Mouse (Mus musculus) midbrain, embryonic 10.5 days (tissue): ENCODE results near the gene Rsph6a. TPM values are rescaled to one million over a fixed set of nuclear protein-coding genes. Genes with fewer than 3 reads are reported as not detected.

ENCODE experiments used
- DNase-seq: peaks from one replicate; pipeline ENCODE4 v3.0.0-alpha.2; 2017; ENCODE audit warnings: low spot score
- H3K27ac ChIP-seq: fragments of 300-500 bp; sonication (generic); replicated peaks from 2 replicates; pipeline ENCODE4 v1.5.1; 2016; ENCODE audit warnings: mild to moderate bottlenecking
- H3K27me3 ChIP-seq: fragments of 300-500 bp; sonication (generic); 2 replicates; pipeline ENCODE4 v1.6.1; 2016; ENCODE audit warnings: low read depth, mild to moderate bottlenecking; ENCODE audit not compliant: poor library complexity, severe bottlenecking
- H3K36me3 ChIP-seq: fragments of 300-500 bp; sonication (generic); 2 replicates; pipeline ENCODE4 v1.6.1; 2016; ENCODE audit warnings: mild to moderate bottlenecking, moderate library complexity
- H3K4me1 ChIP-seq: fragments of 300-500 bp; sonication (generic); 2 replicates; pipeline ENCODE4 v1.6.1; 2016
- H3K4me3 ChIP-seq: fragments of 300-500 bp; sonication (generic); 2 replicates; pipeline ENCODE4 v1.5.1; 2016; ENCODE audit warnings: mild to moderate bottlenecking, moderate library complexity
- H3K9me3 ChIP-seq: fragments of 300-500 bp; sonication (generic); replicated peaks from 2 replicates; pipeline ENCODE4 v1.6.1; 2016; ENCODE audit warnings: mild to moderate bottlenecking
- WGBS: fragments of 180-500 bp; shearing (Covaris S2); methylation state at CpG from one replicate; pipeline ENCODE4 v1.1.7; 2016; 5-methylcytosine and 5-hydroxymethylcytosine counted together
- polyA plus RNA-seq: library from polyadenylated mRNA; unstranded; fragments of >200 nt; fragmentation: Nextera tagmentation; extraction: Ambion mirVana; gene quantifications from 2 replicates; pipeline ENCODE4 v1.2.1, GENCODE M21; 2016

Rsph6a gene
- polyA plus RNA-seq, 1 experiment from 2014 or later = not detected

GRCm38 (mm10) chr7:19074494-19074893 is 20.0 kb downstream of the Rsph6a start:
- DNase-seq = no peak
- Histone ChIP-seq H3K36me3 (peaks cover 20% of the 10 kb centered on the region), H3K27ac (no peak overlapping the region), H3K27me3 (no peaks in the 10 kb centered on the region), H3K4me3 (no peak overlapping the region), H3K4me1 (peaks cover 23% of the 10 kb centered on the region), H3K9me3 (no peaks in the 10 kb centered on the region)
- 89% methylated on average over 6 of the region's 6 CpGs for WGBS

DNA sequence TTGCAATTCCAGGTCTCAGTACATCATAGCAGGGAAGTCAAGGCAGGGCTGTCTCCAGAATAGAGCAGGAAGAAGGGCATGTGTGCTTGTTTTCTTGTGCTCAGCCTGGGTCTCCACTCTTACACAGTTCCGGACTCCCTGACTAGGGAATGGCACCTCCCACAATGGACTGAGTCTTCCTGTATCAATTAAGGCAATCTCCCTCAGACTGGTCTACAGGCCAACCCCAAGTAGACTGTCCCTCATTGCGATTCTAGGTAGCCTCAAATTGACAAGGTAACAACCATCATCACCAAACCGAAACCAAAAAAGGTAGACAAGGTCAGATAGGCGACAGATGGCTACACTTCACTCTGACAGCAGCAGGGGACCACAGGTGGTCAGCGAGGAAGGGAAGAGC is 20.7 kb downstream of the Rsph6a start:
- 67% methylated on average over 5 of the region's 5 CpGs for WGBS
- peak overlapping the region; percentile 64; the same call in 1 of the 2 replicates for H3K27ac ChIP-seq

DNA sequence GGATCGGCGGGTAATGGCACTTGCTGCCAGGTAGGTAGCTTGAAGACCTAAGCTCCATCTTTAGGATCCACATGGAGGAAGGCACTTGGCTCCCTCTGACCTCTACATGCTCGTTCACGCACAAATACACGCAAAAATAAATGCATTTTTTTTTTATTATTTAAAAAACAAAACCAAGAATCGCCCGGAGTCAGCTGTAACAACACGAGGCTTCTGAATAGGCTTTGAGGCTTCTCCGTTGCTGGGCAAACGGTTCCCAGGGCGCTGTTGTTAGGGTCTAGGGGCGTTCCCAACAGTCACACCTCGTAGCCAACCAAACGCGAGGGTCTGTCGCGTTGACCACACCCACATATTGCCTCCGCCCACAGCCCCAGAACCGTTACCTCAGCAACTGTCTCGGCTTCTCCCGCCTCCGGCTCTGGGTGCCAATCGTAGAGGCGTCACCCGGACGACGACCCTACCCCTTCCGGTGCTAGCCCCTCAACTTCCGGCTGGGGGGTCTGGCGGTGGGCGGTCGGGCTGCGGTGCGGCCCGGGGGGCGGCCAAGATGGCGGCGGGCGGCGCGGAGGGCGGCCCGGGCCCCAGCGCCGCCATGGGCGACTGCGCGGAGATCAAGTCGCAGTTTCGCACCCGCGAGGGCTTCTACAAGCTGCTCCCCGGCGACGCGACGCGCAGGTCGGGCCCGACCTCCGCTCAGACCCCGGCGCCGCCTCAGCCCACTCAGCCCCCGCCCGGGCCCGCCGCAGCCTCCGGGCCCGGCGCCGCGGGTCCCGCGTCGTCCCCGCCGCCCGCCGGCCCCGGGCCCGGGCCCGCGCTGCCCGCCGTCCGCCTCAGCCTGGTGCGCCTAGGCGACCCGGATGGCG is 21.5 kb downstream of the Rsph6a start, which contains the start of gene Dmwd:
Gene Dmwd (plus strand): TSS at position 505 of the 863 bp plus-strand sequence.
- Histone ChIP-seq H3K9me3 (no peaks in the 10 kb centered on the region), H3K4me3 (peak within 1 kb of the TSS; percentile 96), H3K4me1 (peaks cover 23% of the 10 kb centered on the region), H3K27ac (peak within 1 kb of the TSS; percentile 94), H3K36me3 (peaks cover 35% of the 10 kb centered on the region), H3K27me3 (no peaks in the 10 kb centered on the region)
- WGBS = under 1% methylated on average over 88 of the region's 91 CpGs
- peak; percentile 99 for DNase-seq

More for the DNA sequence above, 20.7 kb downstream of the Rsph6a start:
- H3K9me3 ChIP-seq = no peaks in the 10 kb centered on the region
- peak overlapping the region; percentile 96 for H3K4me3 ChIP-seq
- DNase-seq = no peak
- no peaks in the 10 kb centered on the region for H3K27me3 ChIP-seq
- H3K4me1 ChIP-seq = peaks cover 23% of the 10 kb centered on the region
- H3K36me3 ChIP-seq = peaks cover 27% of the 10 kb centered on the region

DNA sequence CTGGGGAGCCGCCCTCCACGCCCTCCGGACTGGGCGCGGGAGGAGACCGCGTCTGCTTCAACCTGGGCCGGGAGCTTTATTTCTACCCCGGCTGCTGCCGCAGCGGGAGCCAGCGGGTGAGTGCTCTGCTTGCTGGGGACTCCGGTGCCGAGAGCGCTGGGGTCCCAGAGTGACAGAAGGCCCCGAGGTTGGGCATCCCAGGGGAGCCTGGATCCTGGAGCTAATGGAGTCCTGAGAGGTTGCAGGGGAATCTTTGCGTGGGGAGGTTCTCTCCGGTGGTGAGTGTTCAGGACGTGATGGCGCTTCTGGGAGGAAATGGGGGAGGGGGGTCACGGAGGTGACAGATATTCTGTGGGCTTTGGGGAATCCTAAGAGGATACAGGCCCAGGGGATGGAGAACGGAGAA is 22.1 kb downstream of the Rsph6a start:
- Histone ChIP-seq H3K36me3 (peaks cover 41% of the 10 kb centered on the region), H3K27me3 (no peaks in the 10 kb centered on the region), H3K4me3 (peak overlapping the region; percentile 96), H3K4me1 (peaks cover 26% of the 10 kb centered on the region), H3K9me3 (no peaks in the 10 kb centered on the region), H3K27ac (peak overlapping the region; percentile 94)
- WGBS = under 1% methylated on average over 22 of the region's 22 CpGs
- DNase-seq = peak; percentile 43

DNA sequence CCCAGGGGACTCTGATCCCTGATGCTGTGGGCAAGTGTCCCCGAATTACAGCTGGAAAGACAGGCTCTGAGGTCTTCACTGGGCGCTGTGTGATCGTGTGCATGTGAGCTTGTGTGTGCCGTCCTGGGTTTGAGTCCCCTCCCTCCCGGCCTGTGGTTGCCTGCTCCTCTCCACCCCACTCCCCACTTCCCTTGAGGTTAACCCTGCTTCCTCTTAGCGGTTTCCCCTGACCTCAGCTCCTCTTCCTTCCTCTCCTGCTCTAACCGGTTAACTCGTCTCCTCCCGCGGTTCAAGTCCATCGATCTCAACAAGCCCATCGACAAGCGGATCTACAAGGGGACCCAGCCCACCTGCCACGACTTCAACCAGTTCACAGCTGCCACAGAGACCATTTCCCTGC is 23.3 kb downstream of the Rsph6a start:
- Histone ChIP-seq H3K4me3 (peak overlapping the region; percentile 96), H3K9me3 (no peaks in the 10 kb centered on the region), H3K36me3 (peaks cover 53% of the 10 kb centered on the region), H3K27ac (no peak overlapping the region), H3K4me1 (peaks cover 36% of the 10 kb centered on the region), H3K27me3 (no peaks in the 10 kb centered on the region)
- DNase-seq = no peak
- 82% methylated on average over 14 of the region's 14 CpGs for WGBS

GRCm38 (mm10) chr7:19078732-19079131 is 24.2 kb downstream of the Rsph6a start:
- peaks cover 62% of the 10 kb centered on the region for H3K36me3 ChIP-seq
- no peaks in the 10 kb centered on the region for H3K27me3 ChIP-seq
- no peak for DNase-seq
- no peak overlapping the region for H3K27ac ChIP-seq
- H3K4me3 ChIP-seq = no peak overlapping the region
- H3K9me3 ChIP-seq = no peaks in the 10 kb centered on the region
- peaks cover 45% of the 10 kb centered on the region for H3K4me1 ChIP-seq
- 91% methylated on average over 3 of the region's 3 CpGs for WGBS

DNA sequence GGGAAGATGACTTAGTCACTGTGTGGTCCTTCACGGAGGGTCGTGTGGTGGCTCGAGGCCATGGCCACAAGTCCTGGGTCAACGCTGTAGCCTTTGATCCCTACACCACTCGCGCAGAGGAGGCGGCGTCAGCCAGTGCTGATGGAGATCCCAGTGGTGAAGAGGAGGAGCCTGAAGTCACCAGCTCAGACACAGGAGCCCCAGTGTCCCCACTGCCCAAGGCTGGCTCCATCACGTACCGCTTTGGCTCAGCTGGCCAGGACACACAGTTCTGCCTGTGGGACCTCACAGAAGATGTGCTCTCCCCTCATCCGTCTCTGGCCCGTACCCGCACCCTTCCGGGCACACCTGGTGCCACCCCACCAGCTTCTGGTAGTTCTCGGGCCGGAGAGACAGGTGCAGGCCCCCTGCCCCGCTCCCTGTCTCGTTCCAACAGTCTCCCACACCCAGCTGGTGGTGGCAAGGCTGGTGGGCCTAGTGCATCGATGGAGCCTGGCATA is 26.0 kb downstream of the Rsph6a start:
- H3K4me3 ChIP-seq = no peak overlapping the region
- peaks cover 72% of the 10 kb centered on the region for H3K36me3 ChIP-seq
- 93% methylated on average over 19 of the region's 19 CpGs for WGBS
- no peak for DNase-seq
- peaks cover 58% of the 10 kb centered on the region for H3K4me1 ChIP-seq
- H3K27me3 ChIP-seq = no peaks in the 10 kb centered on the region; the same call in 1 of the 2 replicates
- H3K27ac ChIP-seq = no peak overlapping the region
- no peaks in the 10 kb centered on the region for H3K9me3 ChIP-seq

DNA sequence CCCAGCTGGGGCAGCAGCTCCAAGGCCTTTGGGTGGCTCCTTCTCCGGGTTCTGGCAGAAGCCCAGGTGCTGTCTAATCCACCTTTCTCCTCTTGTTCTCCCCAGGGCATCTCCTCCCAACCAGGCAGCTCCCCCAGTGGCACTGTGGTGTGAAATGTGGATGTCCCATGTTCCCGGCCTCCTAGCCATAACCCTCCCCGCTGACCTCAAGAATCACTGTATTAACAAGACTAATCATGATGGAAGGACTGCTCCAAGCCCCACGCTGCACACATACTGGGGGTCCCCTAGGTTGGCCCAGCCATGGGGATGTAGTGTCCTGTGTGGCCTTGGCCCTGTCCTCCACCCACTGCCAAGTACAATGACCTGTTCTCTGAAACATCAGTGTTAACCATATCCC is 27.7 kb downstream of the Rsph6a start:
- Histone ChIP-seq H3K4me3 (no peak overlapping the region), H3K27ac (no peak overlapping the region), H3K27me3 (peaks cover 15% of the 10 kb centered on the region), H3K4me1 (peaks cover 62% of the 10 kb centered on the region), H3K36me3 (peaks cover 78% of the 10 kb centered on the region), H3K9me3 (no peaks in the 10 kb centered on the region)
- 84% methylated on average over 4 of the region's 4 CpGs for WGBS
- no peak for DNase-seq

DNA sequence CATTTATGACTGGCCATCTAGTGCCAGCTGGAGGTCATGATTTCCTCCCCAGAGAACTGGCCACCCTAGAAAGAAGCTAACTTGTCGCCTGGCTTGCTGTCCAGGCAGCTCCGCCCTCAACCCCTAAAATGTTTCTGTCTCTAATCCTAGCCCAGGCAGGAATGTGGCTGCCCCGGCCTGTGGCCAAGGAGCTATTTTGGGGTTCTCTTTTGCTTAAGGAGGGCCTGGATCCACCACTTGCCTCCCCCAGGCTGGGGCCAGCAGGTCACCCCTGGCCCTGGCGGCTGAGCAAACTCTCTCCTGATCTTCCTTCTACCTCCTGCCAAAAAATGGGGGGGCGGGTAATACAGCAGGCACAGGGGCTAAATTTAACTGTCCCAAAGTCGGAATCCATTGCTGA is 28.6 kb downstream of the Rsph6a start:
- Histone ChIP-seq H3K4me1 (peaks cover 53% of the 10 kb centered on the region), H3K9me3 (no peaks in the 10 kb centered on the region), H3K27me3 (peaks cover 22% of the 10 kb centered on the region), H3K36me3 (peaks cover 81% of the 10 kb centered on the region), H3K4me3 (no peak overlapping the region), H3K27ac (no peak overlapping the region)
- 64% methylated on average over 6 of the region's 6 CpGs for WGBS
- no peak for DNase-seq

DNA sequence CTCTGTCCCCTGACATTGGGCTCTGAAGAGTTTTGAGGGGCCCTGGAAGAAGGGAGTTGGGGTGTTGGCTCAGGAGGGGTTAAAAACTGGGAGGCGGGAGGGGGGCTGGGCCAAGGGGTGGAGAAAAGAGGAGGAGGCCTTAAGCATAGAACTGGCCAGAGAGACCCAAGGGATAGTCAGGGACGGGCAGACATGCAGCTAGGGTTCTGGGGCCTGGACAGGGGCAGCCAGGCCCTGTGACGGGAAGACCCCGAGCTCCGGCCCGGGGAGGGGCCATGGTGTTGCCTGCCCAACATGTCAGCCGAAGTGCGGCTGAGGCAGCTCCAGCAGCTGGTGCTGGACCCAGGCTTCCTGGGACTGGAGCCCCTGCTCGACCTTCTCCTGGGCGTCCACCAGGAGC is 29.2 kb downstream of the Rsph6a start, which contains the start of gene Dmpk:
Gene Dmpk (plus strand): TSS at position 149 of the 400 bp plus-strand sequence.
- Histone ChIP-seq H3K27me3 (peaks cover 22% of the 10 kb centered on the region), H3K27ac (no peak within 1 kb of the TSS), H3K4me3 (peak within 1 kb of the TSS; percentile 14; the same call in 1 of the 2 replicates), H3K9me3 (no peaks in the 10 kb centered on the region), H3K36me3 (peaks cover 81% of the 10 kb centered on the region), H3K4me1 (peaks cover 52% of the 10 kb centered on the region)
- WGBS = 49% methylated on average over 10 of the region's 10 CpGs
- no peak for DNase-seq

- peaks cover 22% of the 10 kb centered on the region for H3K27me3 ChIP-seq
- WGBS = 76% methylated on average over 6 of the region's 6 CpGs
- H3K36me3 ChIP-seq = peaks cover 80% of the 10 kb centered on the region
- no peak overlapping the region for H3K27ac ChIP-seq
- peaks cover 52% of the 10 kb centered on the region for H3K4me1 ChIP-seq
- DNase-seq = no peak
- H3K4me3 ChIP-seq = peak overlapping the region; percentile 14; the same call in 1 of the 2 replicates
- H3K9me3 ChIP-seq = no peaks in the 10 kb centered on the region
Observed at GRCm38 (mm10) chr7:19084277-19084771, 29.8 kb downstream of the Rsph6a start.

DNA sequence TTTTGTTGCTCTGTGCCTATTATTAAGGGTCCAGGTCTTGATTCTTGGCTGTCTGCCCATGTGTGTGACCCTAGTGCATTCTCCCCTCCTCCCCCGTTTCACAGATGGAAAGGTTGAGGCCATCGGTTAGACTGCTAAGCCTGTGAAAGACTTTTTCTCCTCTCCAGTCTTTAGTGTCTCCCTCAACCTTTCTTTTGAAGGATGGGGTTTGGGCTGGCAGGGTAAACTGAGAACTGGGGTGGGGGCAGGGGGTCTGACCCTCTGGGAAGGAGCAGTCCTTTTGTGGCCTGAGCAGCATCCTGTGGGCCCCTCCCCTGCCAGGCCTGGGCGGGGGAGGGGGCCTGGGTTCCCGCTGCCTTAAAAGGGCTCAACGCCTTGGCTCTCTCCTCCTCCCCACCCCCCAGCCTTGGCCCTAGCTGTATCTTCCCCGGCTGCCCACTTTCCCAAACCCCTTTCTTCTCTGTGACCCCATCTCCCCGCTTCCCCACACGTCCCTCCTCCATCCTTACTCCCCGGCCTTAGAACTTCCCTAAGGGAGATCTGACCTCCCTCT is 30.5 kb downstream of the Rsph6a start:
- Histone ChIP-seq H3K4me3 (0 out of 2 replicates have a peak overlapping the region, but pooled peaks have one; percentile 24), H3K36me3 (peaks cover 80% of the 10 kb centered on the region), H3K27me3 (peaks cover 28% of the 10 kb centered on the region), H3K27ac (peak overlapping the region; percentile 49; the same call in 1 of the 2 replicates), H3K4me1 (peaks cover 52% of the 10 kb centered on the region), H3K9me3 (no peaks in the 10 kb centered on the region)
- WGBS = 23% methylated on average over 9 of the region's 9 CpGs
- DNase-seq = no peak
